Mouse (Mus musculus) midbrain, embryonic 14.5 days (tissue): ENCODE measurements around the gene Uba7. TPM values are rescaled to one million over a fixed set of nuclear protein-coding genes. Genes with fewer than 3 reads are reported as not detected.
A peak's percentile ranks its signal among the peaks of the same experiment; 100 is the strongest.

Experiments
- ATAC-seq: fragments of 200-750 bp; cut with Nextera tagmentation; 2 replicates; pipeline ENCODE4 v1.8.0; 2017; ENCODE audit warnings: moderate number of reproducible peaks, moderate library complexity; ENCODE audit not compliant: low FRiP score, low TSS enrichment
- DNase-seq: peaks from one replicate; pipeline ENCODE4 v3.0.0-alpha.2; 2015
- H3K27ac ChIP-seq: fragments of 300-500 bp; sonication (generic); replicated peaks from 2 replicates; pipeline ENCODE4 v1.5.1; 2014; ENCODE audit warnings: mild to moderate bottlenecking, low read depth, low read length, moderate library complexity
- H3K27me3 ChIP-seq: fragments of 300-500 bp; sonication (generic); 2 replicates; pipeline ENCODE4 v1.6.1; 2014; ENCODE audit warnings: low read length, control low read depth, mixed read lengths; ENCODE audit not compliant: control insufficient read depth, insufficient read depth
- H3K36me3 ChIP-seq: fragments of 300-500 bp; sonication (generic); 2 replicates; pipeline ENCODE4 v1.6.1; 2014; ENCODE audit warnings: low read length, control low read depth; ENCODE audit not compliant: control insufficient read depth, insufficient read depth
- H3K4me1 ChIP-seq: fragments of 300-500 bp; sonication (generic); 2 replicates; pipeline ENCODE4 v1.6.1; 2014; ENCODE audit warnings: mild to moderate bottlenecking, antibody characterized with exemption, low read length, control low read depth; ENCODE audit not compliant: control insufficient read depth, insufficient read depth
- H3K4me2 ChIP-seq: fragments of 300-500 bp; sonication (generic); 2 replicates; pipeline ENCODE4 v1.6.1; 2014; ENCODE audit warnings: mild to moderate bottlenecking, low read length, moderate library complexity
- H3K4me3 ChIP-seq: fragments of 300-500 bp; sonication (generic); replicated peaks from 2 replicates; pipeline ENCODE4 v1.5.1; 2014; ENCODE audit warnings: low read depth, low read length
- H3K9ac ChIP-seq: fragments of 300-500 bp; sonication (generic); replicated peaks from 2 replicates; pipeline ENCODE4 v1.6.1; 2014; ENCODE audit warnings: mild to moderate bottlenecking, low read length, moderate library complexity
- H3K9me3 ChIP-seq: fragments of 300-500 bp; sonication (generic); 2 replicates; pipeline ENCODE4 v1.6.1; 2016; ENCODE audit warnings: low read length, control low read depth, mixed read lengths; ENCODE audit not compliant: control insufficient read depth
- WGBS: fragments of 180-500 bp; shearing (Covaris S2); extraction: QIAGEN DNeasy Blood & Tissue Kit; methylation state at CpG from one replicate; pipeline ENCODE4 v1.1.7; 2014; 5-methylcytosine and 5-hydroxymethylcytosine counted together
- polyA plus RNA-seq: library from polyadenylated mRNA; unstranded; fragments of >200 nt; fragmentation: Nextera tagmentation; extraction: Ambion mirVana; gene quantifications from 2 replicates; pipeline ENCODE4 v1.2.1, GENCODE M21; 2014

Uba7 gene
- polyA plus RNA-seq, 1 experiment from 2014 or later, result 5.0 TPM

DNA sequence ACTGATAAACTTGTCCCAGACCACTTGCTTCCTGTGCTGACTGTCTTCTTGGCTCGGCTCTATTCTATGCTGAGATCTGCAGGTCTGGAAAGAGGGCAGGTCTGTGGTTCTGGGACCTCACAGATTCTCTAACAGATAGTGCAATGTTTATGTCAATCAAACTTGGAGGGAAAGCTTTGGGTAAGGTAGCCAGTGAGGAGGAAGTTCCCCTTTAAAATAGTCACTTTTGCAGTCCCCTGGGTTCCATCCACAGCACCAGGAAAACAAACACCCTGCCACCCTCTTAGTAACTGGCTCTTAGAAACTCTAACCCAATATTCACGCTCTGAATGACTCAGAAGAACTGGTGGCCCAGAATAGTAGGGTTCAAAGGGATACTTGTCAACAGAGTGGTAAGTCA lies 19.2 kb downstream of the Uba7 start:
- no peaks in the 10 kb centered on the region for H3K36me3 ChIP-seq
- DNase-seq, result no peak
- H3K4me1 ChIP-seq, result no peaks in the 10 kb centered on the region
- ATAC-seq, result no peak
- 65% methylated on average over 2 of the region's 2 CpGs for WGBS
- H3K27me3 ChIP-seq, result no peaks in the 10 kb centered on the region
- H3K9ac ChIP-seq, result no peak overlapping the region
- no peak overlapping the region for H3K4me3 ChIP-seq
- no peaks in the 10 kb centered on the region for H3K9me3 ChIP-seq
- no peak overlapping the region for H3K27ac ChIP-seq
- H3K4me2 ChIP-seq, result no peak overlapping the region

DNA sequence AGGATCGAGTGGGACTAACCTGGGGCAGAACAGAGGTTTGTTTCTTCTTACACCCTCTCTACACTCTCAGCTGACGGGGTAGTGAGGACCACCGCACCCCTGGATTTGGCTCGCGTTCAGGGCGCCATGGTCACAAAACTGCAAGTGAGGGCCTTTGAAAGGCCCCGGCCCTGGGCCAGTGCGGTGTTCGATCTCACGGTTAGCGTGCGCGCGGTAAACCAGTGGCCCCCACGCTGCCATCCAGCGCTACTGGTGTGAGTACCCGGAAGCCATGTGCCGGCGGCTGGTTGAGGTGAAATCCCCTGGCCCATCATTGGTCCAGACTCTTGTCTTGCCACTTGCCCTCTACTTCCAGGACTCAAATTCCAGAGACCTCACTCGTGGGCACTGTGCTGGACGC lies 20.2 kb downstream of the Uba7 start:
- H3K4me1 ChIP-seq, result no peaks in the 10 kb centered on the region
- no peak overlapping the region for H3K4me3 ChIP-seq
- DNase-seq (no peak), ATAC-seq (no peak)
- no peak overlapping the region for H3K9ac ChIP-seq
- WGBS, result 96% methylated on average over 21 of the region's 21 CpGs
- H3K9me3 ChIP-seq, result no peaks in the 10 kb centered on the region
- H3K27me3 ChIP-seq, result no peaks in the 10 kb centered on the region
- H3K4me2 ChIP-seq, result no peak overlapping the region
- no peaks in the 10 kb centered on the region for H3K36me3 ChIP-seq
- no peak overlapping the region for H3K27ac ChIP-seq

DNA sequence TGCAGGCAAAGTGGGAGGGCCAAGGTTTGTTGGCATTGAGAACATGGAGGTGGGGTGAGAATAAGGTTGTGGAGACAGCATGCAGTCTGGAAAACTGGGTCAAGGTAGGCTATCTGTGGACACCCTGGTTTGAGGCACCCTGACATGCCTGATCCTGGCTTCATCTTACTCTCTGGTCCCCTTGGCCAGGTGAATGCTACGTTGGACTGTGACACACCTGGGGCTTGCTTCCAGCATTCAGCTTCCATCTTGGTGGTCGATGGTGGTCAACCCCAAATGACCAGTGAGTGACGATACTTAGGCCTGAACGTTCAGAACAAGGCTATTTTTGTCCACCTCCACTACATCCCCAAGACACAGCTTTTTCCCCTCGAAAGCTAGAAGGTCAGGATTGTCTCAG lies 20.7 kb downstream of the Uba7 start, which contains the start of gene Gm20662:
Gene Gm20662 (plus strand): TSS at position 301 of the 400 bp plus-strand sequence.
- Histone ChIP-seq H3K4me1 (no peaks in the 10 kb centered on the region), H3K4me3 (no peak within 1 kb of the TSS), H3K27me3 (no peaks in the 10 kb centered on the region), H3K4me2 (no peak within 1 kb of the TSS), H3K27ac (no peak within 1 kb of the TSS), H3K9ac (no peak within 1 kb of the TSS), H3K36me3 (no peaks in the 10 kb centered on the region), H3K9me3 (no peaks in the 10 kb centered on the region)
- DNase-seq (no peak), ATAC-seq (no peak)
- WGBS, result 87% methylated on average over 5 of the region's 5 CpGs

DNA sequence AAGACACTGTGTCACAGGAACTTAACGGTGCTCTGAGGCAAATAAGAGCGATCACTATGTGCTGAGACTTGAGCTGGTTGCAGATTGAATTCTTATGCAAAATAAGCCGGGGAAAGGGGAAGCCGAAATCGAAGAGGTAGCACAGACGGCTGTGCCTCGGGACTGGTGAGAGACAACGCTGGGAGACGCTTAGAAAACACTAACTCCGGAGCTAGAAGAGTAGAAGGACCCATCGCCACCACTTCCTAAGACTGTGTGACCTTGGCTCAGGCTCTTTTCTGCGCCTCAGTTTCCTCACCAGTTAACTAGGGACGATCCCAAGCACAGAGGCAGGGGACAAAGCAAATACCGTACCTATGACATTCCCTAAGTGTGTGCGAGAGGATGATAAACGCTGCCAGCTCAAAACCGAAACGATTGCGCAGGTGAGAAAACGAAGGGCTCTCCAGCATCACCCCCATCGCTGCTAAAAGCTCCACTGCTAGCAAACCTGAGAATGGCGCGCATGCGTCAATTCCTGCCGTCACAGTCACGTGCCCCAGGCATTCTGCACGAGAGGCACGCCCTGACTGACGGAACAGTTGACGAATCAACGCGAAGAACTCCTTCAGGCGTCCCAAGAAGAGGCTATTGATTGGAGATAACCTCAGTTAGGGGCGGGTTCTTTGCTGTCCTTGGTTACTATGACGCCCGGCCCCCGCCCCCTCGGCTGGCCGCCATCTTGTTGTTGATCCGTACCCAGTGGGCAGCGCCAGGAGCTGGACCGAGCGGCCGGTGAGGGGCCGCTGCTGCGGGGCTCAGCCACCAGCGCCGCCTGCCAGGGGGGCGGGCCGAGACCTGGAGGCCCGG lies 26.8 kb downstream of the Uba7 start, which contains the start of gene Ip6k1:
Gene Ip6k1 (plus strand): TSS at position 580 of the 849 bp plus-strand sequence.
- DNase-seq, result peak; percentile 100
- Histone ChIP-seq H3K4me3 (peak within 1 kb of the TSS; percentile 96), H3K4me2 (peak within 1 kb of the TSS; percentile 90), H3K9ac (peak within 1 kb of the TSS; percentile 94), H3K27ac (peak within 1 kb of the TSS; percentile 95), H3K4me1 (peaks cover 23% of the 10 kb centered on the region), H3K36me3 (no peaks in the 10 kb centered on the region), H3K27me3 (no peaks in the 10 kb centered on the region), H3K9me3 (no peaks in the 10 kb centered on the region)
- WGBS, result under 1% methylated on average over 51 of the region's 51 CpGs
- ATAC-seq, result peak; percentile 99

DNA sequence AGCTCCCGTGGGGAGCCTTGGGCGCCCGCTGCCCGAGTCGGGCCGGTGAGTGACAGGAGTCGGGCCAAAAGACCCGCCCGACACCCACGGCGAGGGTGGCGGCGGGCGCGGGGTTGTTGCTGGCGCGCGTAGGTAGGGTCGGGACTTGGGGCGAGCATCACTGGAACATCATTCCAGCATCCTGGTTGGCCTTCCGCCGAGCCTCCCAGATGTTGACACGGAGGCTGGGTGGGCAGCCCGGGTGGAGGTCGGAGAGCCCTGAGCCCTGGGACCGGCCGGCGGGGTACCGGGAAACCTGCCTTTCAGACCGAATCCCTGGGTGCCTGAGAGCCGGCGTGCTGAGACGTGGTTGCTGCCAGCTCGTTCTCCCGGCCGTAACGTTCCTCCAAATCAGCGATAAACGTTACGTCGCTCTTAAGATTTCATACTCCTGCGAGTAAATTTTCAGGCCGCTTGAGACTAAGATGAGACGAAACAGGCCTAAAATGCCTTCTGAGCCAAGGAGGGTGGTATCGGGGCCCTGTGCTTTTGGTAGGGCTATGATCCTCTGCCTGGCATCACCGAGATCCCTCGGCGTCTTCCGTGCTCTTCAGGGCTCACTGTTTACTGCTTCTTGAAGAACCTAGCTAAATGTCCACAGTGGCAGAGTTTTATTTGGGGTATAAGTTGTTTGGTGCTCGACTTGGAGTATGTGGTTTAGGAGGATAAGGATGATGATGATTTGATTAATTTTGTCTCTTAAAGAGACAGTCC lies 27.6 kb downstream of the Uba7 start:
- H3K4me2 ChIP-seq, result peak overlapping the region; percentile 90
- WGBS, result under 1% methylated on average over 50 of the region's 50 CpGs
- peak; percentile 76; the same call in 1 of the 2 replicates for ATAC-seq

DNA sequence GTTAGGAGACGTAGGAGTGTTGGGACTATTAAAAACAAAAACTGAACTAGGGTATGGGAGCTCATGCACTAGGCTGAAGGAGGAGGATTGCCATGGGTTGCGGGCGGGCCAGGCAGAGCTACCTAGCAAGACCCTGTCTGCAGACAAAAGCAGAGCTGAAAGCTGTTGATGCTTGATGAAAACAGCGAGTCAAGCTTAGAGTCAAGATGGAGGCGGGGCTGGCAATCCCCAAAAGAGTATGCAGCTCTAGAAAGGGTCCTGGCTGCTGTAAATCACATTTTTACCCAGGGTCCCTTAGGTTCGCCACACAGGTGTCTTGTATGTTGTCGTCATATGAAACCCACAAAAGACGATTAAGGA lies 28.2 kb downstream of the Uba7 start:
- Histone ChIP-seq H3K4me3 (peak overlapping the region; percentile 96), H3K4me2 (peak overlapping the region; percentile 90), H3K27ac (peak overlapping the region; percentile 95), H3K36me3 (no peaks in the 10 kb centered on the region), H3K9me3 (no peaks in the 10 kb centered on the region), H3K27me3 (no peaks in the 10 kb centered on the region), H3K9ac (peak overlapping the region; percentile 94), H3K4me1 (peaks cover 23% of the 10 kb centered on the region)
- 19% methylated on average over 8 of the region's 8 CpGs for WGBS
- ATAC-seq (no peak), DNase-seq (peak; percentile 60)

More for the DNA sequence above, 27.6 kb downstream of the Uba7 start:
- H3K36me3 ChIP-seq, result no peaks in the 10 kb centered on the region
- no peaks in the 10 kb centered on the region for H3K9me3 ChIP-seq
- H3K4me1 ChIP-seq, result peaks cover 23% of the 10 kb centered on the region
- peak overlapping the region; percentile 96 for H3K4me3 ChIP-seq
- peak overlapping the region; percentile 95 for H3K27ac ChIP-seq
- peak overlapping the region; percentile 94 for H3K9ac ChIP-seq
- H3K27me3 ChIP-seq, result no peaks in the 10 kb centered on the region
- peak; percentile 53 for DNase-seq

DNA sequence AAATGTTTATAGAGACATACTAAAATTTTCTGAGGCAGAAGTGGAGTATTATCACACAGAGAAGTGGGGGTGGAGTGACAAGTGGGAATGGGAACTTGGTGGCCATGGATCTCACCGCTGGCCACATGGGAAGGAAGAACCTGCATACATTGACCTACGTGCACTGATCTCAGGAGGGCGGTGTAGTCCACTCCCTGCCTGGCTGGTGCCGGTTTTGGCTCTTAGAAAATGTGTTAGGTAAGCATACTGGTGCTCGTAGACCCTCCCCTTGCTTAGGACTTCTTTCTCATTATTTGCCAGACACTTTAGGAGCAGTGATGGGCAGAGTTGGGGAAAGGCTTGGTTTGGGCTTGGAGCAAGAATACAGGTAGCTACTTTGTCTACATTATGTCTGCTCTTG lies 32.7 kb downstream of the Uba7 start:
- Histone ChIP-seq H3K9me3 (no peaks in the 10 kb centered on the region), H3K36me3 (0 out of 2 replicates have a peak, but pooled peaks cover 7% of the 10 kb centered on the region), H3K27ac (no peak overlapping the region), H3K27me3 (no peaks in the 10 kb centered on the region), H3K4me1 (peaks cover 17% of the 10 kb centered on the region), H3K9ac (no peak overlapping the region), H3K4me3 (no peak overlapping the region), H3K4me2 (no peak overlapping the region)
- ATAC-seq, result no peak
- no peak for DNase-seq
- WGBS, result 94% methylated on average over 5 of the region's 5 CpGs

DNA sequence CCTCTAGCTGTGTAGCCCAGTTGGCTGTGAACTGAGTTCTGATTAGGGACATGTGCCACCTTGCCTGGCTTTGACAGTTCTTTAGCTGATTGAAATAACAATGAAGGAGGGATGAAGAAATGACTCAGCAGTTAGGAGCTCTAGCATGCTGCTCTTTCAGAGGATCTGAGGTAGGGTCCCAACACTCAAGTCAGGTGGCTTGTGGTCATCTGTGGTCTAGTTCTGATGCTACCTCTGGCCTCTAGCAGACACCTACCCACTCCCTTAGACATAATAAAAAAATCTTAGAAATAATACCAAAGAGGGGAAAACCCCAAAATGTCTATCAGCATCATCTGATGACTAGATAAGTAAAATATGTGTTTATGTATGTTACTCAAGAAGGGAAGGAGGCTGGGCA lies 35.1 kb downstream of the Uba7 start:
- no peak overlapping the region for H3K4me3 ChIP-seq
- H3K27ac ChIP-seq, result no peak overlapping the region
- H3K4me2 ChIP-seq, result no peak overlapping the region
- ATAC-seq, result no peak
- peaks cover 1% of the 10 kb centered on the region; the same call in 1 of the 2 replicates for H3K4me1 ChIP-seq
- DNase-seq, result no peak
- H3K9me3 ChIP-seq, result no peaks in the 10 kb centered on the region
- H3K27me3 ChIP-seq, result no peaks in the 10 kb centered on the region
- H3K36me3 ChIP-seq, result 0 out of 2 replicates have a peak, but pooled peaks cover 7% of the 10 kb centered on the region
- no peak overlapping the region for H3K9ac ChIP-seq
